Mouse (Mus musculus): Measurements from ENCODE around the gene Dcaf15.

Dcaf15 gene

DNA sequence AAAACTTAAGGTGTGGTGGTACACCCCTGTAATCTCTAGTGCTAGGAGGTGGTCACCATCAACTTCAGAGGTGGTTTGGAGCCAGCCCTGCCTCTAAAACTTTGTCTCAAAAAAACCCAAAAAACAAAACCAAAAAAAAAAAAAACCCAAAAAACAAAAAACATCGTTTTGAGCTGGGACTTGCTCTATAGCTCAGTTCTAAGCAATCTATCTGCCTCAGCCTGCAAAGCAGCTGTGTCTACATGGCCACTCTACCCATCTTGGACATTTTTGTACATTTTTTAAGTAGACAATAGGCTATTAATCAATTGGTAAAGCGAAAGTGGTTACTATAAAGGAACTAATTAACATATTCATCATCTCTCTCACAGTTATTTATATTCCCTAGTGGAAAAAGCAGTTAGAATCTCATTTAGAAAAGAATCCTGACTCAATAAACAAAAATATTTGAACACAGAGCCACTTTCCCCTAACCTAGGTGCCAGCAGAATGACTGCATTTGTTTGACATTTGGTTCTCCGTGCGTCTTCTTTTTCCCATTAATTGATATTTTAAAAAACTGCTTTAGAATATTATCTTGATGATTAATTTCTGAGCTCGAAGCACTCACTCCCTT, 39.0 kb downstream of the Dcaf15 start:
- no peak for DNase-seq

DNA sequence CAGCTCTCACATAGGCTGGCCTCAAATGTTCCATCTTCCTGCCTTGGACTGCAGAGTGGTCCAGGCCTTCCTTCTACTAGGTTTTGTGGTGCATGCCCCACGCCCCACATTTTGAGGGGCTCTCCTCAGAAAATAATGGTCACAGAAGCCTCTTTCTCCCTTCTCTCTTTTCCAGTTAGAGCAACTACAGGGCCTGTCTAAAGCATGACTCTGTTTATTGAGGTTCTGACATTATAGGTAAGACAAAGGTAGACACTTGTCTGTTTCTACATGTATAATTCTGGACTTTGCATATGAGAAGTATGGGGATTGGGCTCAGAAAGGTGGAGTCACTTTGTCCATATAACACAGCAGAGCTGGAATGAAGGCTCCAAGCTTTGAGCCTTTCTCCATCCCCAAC, 39.5 kb downstream of the Dcaf15 start, which contains the start of gene Gm10643:
TSS of gene Gm10643 (minus strand) at position 101 of the 400 bp plus-strand sequence.
- no peak for DNase-seq

DNA sequence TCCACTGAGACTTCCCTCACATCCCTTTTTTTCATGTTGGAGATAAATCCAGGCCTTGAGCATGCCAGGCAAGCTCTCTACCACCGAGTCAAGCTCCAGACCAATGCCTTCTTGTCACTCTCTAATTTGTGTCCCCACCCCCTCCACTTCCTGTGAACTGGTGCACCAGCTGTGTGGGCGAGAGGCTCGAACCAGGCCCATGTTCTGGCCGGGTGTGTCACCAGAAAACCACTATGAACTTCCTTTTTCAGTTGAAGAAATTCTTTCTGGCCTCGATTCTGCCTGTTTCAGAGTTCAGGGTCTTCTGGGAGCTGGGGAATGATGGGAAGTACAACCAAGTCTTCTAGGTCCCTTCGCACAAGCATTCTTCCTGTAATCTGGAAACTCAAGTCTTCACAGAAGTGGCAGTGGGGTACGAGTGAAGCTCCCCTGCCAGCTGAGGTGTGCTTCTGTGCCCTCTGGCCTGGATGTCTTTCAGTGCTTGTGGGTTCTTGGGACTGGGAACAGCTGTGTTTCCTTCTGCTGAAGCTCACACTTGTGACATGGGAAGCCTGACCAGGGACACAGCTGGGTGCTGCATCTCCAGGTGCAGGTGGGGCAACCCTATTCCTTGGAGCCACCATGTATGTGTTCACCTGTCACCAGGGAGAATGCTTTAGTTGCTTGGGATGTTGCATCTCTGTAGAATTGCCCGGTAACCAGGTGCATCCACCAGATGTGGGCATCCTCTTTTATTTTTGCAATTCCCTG, 40.5 kb downstream of the Dcaf15 start:
- peak; percentile 27 for DNase-seq

DNA sequence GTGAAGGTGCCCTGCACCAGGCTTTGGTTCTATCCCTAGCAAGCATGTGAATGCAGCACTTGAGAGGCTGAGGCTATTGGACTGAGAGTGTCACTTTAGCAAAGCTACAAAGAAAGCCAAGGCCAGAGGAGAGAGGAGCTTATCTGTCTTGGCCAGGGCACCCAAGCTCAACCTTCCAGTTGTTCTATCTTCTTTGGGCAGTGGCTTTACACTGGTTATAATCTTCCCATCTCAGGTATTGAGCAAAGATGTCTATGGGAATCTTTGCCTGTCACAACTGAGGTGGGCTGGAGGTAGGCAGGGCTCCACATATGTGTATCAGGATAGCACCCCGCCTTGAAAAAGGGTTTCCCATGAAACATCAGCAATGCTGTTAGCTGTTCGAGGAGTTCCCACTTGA, 44.3 kb downstream of the Dcaf15 start:
- no peak for DNase-seq

DNA sequence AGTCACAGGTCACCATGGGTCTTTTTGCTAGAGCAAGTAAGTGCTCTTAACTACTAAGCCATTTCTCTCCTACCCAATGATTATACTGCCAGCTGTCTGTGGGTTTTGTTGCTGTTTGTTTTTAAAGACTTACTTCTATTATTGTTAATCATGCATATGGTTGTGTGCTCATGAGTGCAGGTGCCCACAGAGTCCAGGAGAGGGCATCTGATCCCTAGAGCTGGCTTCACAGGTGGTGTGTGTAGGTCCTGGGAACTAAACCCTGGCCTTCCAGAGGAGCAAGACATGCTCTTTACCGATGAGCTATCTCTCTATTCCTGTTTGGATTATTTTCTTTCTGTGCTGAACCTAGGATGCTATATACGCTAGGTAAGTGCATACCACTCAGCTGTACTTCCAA, 45.3 kb downstream of the Dcaf15 start:
- no peak for DNase-seq

DNA sequence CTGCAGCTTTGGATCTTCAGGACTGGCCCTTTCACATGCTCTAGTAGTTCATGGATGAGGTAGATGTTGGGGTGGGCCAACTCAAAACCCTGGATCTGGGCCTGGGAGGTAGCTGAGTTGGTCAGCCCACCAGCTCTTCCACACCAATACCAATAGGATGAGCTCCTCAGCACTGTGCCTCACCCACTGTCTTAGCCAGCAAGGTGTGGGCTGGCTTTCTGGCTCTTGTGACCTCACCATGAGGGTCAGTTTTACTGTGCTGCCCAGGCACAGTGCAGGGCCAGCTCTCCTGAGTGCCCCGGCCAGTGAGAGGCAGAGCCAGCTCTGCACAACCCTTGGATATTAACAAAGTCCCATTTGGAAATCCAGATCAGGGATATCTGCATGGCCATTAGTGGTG, 46.7 kb downstream of the Dcaf15 start:
- no peak for DNase-seq

DNA sequence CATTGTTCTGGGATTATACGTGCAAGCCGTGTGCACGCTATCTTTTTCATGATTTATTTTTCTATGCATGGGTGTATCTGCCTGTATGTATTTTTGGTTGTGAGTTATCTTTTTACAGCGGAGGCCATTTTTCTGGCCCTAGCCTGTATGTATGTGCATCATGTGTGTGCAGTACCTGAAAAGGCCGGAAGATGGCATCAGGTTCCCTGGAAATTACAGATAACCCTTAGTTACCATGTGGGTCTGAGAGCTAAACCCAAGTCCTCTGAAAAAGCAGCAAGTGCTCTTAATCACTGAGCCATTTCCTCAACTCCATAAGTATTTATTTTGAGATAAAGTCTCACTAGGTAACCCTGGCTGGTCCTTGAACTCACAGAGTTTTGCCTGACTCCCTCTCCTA, 51.3 kb downstream of the Dcaf15 start:
- DNase-seq: no peak

DNA sequence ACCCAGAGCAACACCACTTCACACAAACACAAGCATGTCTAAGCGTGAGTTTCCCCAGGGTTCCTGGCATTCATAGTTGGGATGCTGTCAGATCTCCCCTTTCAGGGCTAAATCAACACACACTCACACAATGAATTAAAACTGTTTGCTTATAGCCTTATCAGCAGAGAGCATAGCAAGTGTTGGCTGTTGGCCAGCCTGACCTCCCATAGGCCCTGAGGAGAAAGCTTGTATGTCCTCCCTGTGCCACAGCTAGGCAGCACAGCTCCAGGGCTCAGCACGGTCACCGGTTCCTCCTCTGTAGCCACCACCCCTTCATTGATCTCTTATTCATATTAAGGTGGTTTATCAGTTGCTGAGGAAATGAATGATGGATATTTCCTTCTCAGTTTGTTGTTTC, 51.8 kb downstream of the Dcaf15 start:
- no peak for DNase-seq

DNA sequence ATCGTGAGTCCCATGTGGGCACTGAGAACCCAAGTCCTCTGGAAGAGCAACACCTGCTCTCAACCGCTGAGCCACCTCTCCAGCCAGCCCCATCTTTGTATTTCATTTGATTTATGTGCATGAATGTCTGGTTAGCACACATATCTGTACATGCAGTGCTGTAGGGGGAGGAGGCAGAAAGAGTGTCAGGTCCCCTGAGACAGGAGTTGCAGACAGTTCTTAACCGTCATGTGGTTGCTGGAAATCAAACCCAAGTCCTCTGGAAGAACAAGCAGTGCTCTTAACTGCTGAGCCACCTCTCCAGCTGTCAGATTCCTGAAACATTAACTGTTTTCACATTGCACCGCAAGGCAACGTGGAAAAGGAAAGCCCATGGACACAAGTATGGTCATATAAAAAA, 56.4 kb downstream of the Dcaf15 start:
- no peak for DNase-seq
